Mouse (Mus musculus): ENCODE results near the gene Trim25. TPM values are rescaled to one million over a fixed set of nuclear protein-coding genes. Genes with fewer than 3 reads are reported as not detected.

Trim25 gene
- polyA plus RNA-seq, 1 experiment from 2014 or later = 15.9 TPM

DNA sequence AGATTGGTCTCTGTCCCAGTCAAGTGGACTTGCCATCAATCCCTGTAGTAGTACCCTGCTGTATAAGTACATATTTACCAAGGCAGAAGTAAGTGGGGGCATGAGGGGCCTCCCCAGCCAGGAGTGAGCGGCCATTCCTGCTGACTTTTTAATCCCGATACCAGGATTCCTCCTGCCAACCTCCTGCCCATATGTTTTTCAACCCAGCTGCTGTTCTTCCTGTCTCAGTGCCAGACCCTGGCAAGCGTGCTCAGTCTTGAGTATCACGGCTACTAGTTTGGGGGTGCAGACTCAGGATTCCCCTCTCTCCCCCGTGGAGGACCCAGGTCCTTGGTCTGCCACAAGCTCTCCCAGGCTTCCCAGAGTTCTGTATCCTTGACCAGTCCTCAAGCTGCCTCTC, 3.4 kb downstream of the Trim25 start:
- Histone ChIP-seq H3K4me1 (ENCODE audit: control insufficient read depth in 2 of 2, insufficient read depth in 2 of 2, low read length in 2 of 2) (peaks cover 18 to 23% of the 10 kb centered on the region in 2 experiments), H3K4me3 (ENCODE audit: control insufficient read depth in 1 of 2, insufficient read depth in 1 of 2, low read depth in 1 of 2, low read length in 2 of 2) (peak overlapping the region in 1 of 2 experiments; percentile 1; a peak in 1 of 4 replicates), H3K9ac (ENCODE audit: low read length) (peak overlapping the region; percentile 38), H3K36me3 (ENCODE audit: control insufficient read depth, insufficient read depth, low read length) (peaks cover 19% of the 10 kb centered on the region), H3K27ac (replicated peaks in 1 of 2; ENCODE audit: control insufficient read depth in 1 of 2, insufficient read depth in 1 of 2, low read depth in 2 of 2, low read length in 2 of 2) (no peak overlapping the region), H3K9me3 (ENCODE audit: control insufficient read depth, low read length) (no peaks in the 10 kb centered on the region), H3K4me2 (ENCODE audit: low read length) (peak overlapping the region; percentile 52), H3K27me3 (ENCODE audit: control insufficient read depth, insufficient read depth, low read length) (no peaks in the 10 kb centered on the region)
- 79% methylated on average over 5 of the region's 5 CpGs for WGBS
- ATAC-seq (ENCODE audit: insufficient number of reproducible peaks, insufficient read depth, low FRiP score, low read depth) = no peak

DNA sequence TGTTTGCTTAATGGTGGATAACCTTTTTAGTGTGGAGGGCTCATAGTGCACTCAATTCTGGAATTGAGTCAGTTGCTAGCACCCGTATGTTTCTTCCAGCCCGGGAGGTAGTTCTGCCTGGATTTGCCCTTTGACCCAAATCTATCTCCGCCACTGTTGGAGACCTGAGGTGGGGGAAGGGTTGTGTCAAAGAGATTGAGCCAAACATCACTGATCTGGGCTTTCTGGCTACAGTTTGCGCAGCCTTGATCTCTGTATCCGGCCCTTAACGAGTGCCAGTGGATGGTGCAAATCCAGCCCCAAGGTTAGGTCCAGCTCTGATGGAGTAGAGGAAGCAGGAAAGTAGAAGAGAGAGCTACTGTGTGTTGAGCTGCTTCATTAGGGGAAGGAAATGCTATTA, 3.9 kb downstream of the Trim25 start:
- no peak for ATAC-seq (ENCODE audit: insufficient number of reproducible peaks, insufficient read depth, low FRiP score, low read depth)
- no peaks in the 10 kb centered on the region for H3K27me3 ChIP-seq (ENCODE audit: control insufficient read depth, insufficient read depth, low read length)
- WGBS = 61% methylated on average over 6 of the region's 6 CpGs
- peak overlapping the region; percentile 38 for H3K9ac ChIP-seq (ENCODE audit: low read length)
- H3K27ac ChIP-seq (replicated peaks in 1 of 2; ENCODE audit: control insufficient read depth in 1 of 2, insufficient read depth in 1 of 2, low read depth in 2 of 2, low read length in 2 of 2) = no peak overlapping the region
- H3K4me3 ChIP-seq (ENCODE audit: control insufficient read depth in 1 of 2, insufficient read depth in 1 of 2, low read depth in 1 of 2, low read length in 2 of 2) = peak overlapping the region in 1 of 2 experiments; percentile 1; a peak in 1 of 4 replicates
- peaks cover 18 to 23% of the 10 kb centered on the region in 2 experiments for H3K4me1 ChIP-seq (ENCODE audit: control insufficient read depth in 2 of 2, insufficient read depth in 2 of 2, low read length in 2 of 2)
- peak overlapping the region; percentile 52 for H3K4me2 ChIP-seq (ENCODE audit: low read length)
- H3K36me3 ChIP-seq (ENCODE audit: control insufficient read depth, insufficient read depth, low read length) = peaks cover 22% of the 10 kb centered on the region
- no peaks in the 10 kb centered on the region for H3K9me3 ChIP-seq (ENCODE audit: control insufficient read depth, low read length)

DNA sequence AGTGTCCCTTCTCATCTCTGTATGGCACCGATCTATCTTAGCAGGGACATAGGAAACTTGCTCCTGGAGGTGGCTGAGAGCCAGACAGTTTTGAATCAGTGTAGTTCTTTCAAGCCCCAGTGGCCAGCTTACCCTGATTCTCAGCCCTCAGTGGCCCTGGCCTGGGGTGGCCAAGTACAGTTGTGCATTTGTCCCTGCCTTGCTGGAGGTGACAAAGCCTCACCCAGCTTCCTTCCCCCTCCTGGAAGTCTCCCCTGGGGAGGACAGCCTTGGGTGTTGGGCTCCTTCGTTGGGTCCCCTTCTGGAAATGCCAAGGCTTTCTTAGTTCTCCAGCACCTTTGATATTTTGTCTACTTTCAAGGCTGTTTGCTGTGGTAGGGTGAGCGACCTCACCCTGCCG, 4.5 kb downstream of the Trim25 start:
- Histone ChIP-seq H3K4me1 (ENCODE audit: control insufficient read depth in 2 of 2, insufficient read depth in 2 of 2, low read length in 2 of 2) (peaks cover 18 to 19% of the 10 kb centered on the region in 2 experiments), H3K4me2 (ENCODE audit: low read length) (peak overlapping the region; percentile 52), H3K4me3 (ENCODE audit: control insufficient read depth in 1 of 2, insufficient read depth in 1 of 2, low read depth in 1 of 2, low read length in 2 of 2) (no peak overlapping the region), H3K9ac (ENCODE audit: low read length) (no peak overlapping the region), H3K36me3 (ENCODE audit: control insufficient read depth, insufficient read depth, low read length) (peaks cover 25% of the 10 kb centered on the region), H3K27ac (replicated peaks in 1 of 2; ENCODE audit: control insufficient read depth in 1 of 2, insufficient read depth in 1 of 2, low read depth in 2 of 2, low read length in 2 of 2) (no peak overlapping the region), H3K27me3 (ENCODE audit: control insufficient read depth, insufficient read depth, low read length) (no peaks in the 10 kb centered on the region), H3K9me3 (ENCODE audit: control insufficient read depth, low read length) (no peaks in the 10 kb centered on the region)
- no peak for ATAC-seq (ENCODE audit: insufficient number of reproducible peaks, insufficient read depth, low FRiP score, low read depth)
- WGBS = 79% methylated on average over 4 of the region's 4 CpGs

DNA sequence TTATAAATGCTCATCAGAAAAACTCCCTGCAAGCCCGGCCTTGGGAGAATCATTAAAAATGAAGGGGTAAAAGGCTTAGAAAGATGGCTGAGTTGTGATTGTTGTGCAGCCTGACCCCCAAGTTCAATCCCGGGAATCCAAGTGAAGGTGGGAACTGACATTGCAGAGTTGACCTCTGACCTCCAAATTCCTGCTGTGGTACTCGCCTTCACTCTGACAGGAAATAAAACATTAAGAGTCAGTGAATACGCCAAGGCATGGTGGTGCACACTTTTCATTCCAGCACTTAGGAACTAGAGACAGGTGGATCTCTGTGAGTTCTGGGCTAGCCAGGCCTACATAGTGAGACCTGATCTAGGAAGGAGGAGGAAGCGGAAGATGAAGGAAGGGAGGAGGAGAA, 6.3 kb downstream of the Trim25 start:
- no peak overlapping the region for H3K27ac ChIP-seq (replicated peaks in 1 of 2; ENCODE audit: control insufficient read depth in 1 of 2, insufficient read depth in 1 of 2, low read depth in 2 of 2, low read length in 2 of 2)
- no peak overlapping the region for H3K4me3 ChIP-seq (ENCODE audit: control insufficient read depth in 1 of 2, insufficient read depth in 1 of 2, low read depth in 1 of 2, low read length in 2 of 2)
- 73% methylated on average over 5 of the region's 5 CpGs for WGBS
- H3K36me3 ChIP-seq (ENCODE audit: control insufficient read depth, insufficient read depth, low read length) = peaks cover 43% of the 10 kb centered on the region
- H3K27me3 ChIP-seq (ENCODE audit: control insufficient read depth, insufficient read depth, low read length) = no peaks in the 10 kb centered on the region
- no peak overlapping the region for H3K9ac ChIP-seq (ENCODE audit: low read length)
- ATAC-seq (ENCODE audit: insufficient number of reproducible peaks, insufficient read depth, low FRiP score, low read depth) = no peak
- H3K4me2 ChIP-seq (ENCODE audit: low read length) = no peak overlapping the region
- peaks cover 16 to 17% of the 10 kb centered on the region in 2 experiments for H3K4me1 ChIP-seq (ENCODE audit: control insufficient read depth in 2 of 2, insufficient read depth in 2 of 2, low read length in 2 of 2)
- no peaks in the 10 kb centered on the region for H3K9me3 ChIP-seq (ENCODE audit: control insufficient read depth, low read length)

DNA sequence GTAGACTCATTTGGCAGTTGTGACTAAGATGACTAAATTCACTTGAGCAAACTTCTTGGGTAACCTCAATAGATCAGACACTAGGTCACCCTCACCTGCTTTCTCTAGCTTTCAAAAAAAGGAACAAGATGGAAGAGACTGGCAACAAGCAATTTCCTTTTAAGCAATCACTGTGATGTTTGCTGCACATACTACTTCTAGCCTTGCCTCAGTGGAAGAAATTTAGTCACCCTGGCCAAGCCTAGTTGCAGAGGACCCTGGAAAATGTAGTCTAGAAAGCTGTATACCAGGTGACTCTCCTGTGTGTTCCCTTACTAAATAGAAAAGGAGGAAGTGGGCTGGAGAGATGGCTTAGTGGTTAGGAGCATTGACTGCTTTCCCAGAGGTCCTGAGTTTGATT, 7.2 kb downstream of the Trim25 start:
- Histone ChIP-seq H3K9ac (ENCODE audit: low read length) (no peak overlapping the region), H3K36me3 (ENCODE audit: control insufficient read depth, insufficient read depth, low read length) (peaks cover 52% of the 10 kb centered on the region), H3K4me2 (ENCODE audit: low read length) (no peak overlapping the region), H3K27me3 (ENCODE audit: control insufficient read depth, insufficient read depth, low read length) (no peaks in the 10 kb centered on the region), H3K4me3 (ENCODE audit: control insufficient read depth in 1 of 2, insufficient read depth in 1 of 2, low read depth in 1 of 2, low read length in 2 of 2) (no peak overlapping the region), H3K9me3 (ENCODE audit: control insufficient read depth, low read length) (no peaks in the 10 kb centered on the region), H3K27ac (replicated peaks in 1 of 2; ENCODE audit: control insufficient read depth in 1 of 2, insufficient read depth in 1 of 2, low read depth in 2 of 2, low read length in 2 of 2) (no peak overlapping the region), H3K4me1 (ENCODE audit: control insufficient read depth in 2 of 2, insufficient read depth in 2 of 2, low read length in 2 of 2) (peaks cover 12 to 17% of the 10 kb centered on the region in 2 experiments)
- no peak for ATAC-seq (ENCODE audit: insufficient number of reproducible peaks, insufficient read depth, low FRiP score, low read depth)

DNA sequence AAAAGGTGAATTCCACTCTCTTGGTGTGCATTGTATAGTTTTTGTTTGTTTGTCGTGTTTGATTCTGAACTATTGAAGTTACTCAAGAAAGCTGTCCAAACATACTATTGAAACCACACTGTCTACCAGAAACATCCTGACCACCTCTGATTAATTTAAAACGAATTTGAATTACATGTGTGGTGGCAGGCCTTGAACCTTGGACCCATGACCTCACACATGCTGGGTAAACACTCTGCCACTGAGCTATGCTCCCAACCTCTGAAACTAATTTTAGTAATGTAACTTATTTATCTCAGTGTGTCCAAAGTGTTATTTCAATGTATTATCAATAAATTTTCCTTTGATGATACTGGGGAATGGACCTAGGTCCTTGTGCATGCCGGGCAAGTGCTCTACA, 8.4 kb downstream of the Trim25 start:
- H3K36me3 ChIP-seq (ENCODE audit: control insufficient read depth, insufficient read depth, low read length) = peaks cover 64% of the 10 kb centered on the region
- no peak overlapping the region for H3K4me2 ChIP-seq (ENCODE audit: low read length)
- H3K4me3 ChIP-seq (ENCODE audit: control insufficient read depth in 1 of 2, insufficient read depth in 1 of 2, low read depth in 1 of 2, low read length in 2 of 2) = no peak overlapping the region
- no peaks in the 10 kb centered on the region for H3K9me3 ChIP-seq (ENCODE audit: control insufficient read depth, low read length)
- WGBS = 86% methylated on average over 3 of the region's 3 CpGs
- H3K9ac ChIP-seq (ENCODE audit: low read length) = no peak overlapping the region
- H3K4me1 ChIP-seq (ENCODE audit: control insufficient read depth in 2 of 2, insufficient read depth in 2 of 2, low read length in 2 of 2) = peaks cover 8 to 15% of the 10 kb centered on the region in 2 experiments
- no peak for ATAC-seq (ENCODE audit: insufficient number of reproducible peaks, insufficient read depth, low FRiP score, low read depth)
- H3K27me3 ChIP-seq (ENCODE audit: control insufficient read depth, insufficient read depth, low read length) = no peaks in the 10 kb centered on the region
- no peak overlapping the region for H3K27ac ChIP-seq (replicated peaks in 1 of 2; ENCODE audit: control insufficient read depth in 1 of 2, insufficient read depth in 1 of 2, low read depth in 2 of 2, low read length in 2 of 2)

DNA sequence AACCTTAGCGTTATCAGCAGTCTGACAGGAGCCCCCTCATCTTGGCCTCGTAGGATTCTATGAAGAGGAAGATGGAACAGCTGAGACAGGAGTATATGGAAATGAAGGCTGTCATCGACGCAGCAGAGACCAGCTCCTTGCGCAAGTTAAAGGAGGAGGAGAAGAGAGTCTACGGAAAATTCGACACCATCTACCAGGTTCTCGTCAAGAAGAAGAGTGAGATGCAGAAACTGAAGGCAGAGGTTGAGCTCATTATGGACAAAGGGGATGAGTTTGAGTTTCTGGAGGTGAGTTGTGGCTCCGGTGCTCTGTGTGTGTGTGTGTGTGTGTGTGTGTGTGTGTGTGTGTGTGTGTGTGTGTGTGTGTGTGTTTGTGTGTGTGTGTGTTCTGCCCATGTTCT, 9.9 kb downstream of the Trim25 start:
- WGBS = 80% methylated on average over 9 of the region's 9 CpGs
- H3K4me2 ChIP-seq (ENCODE audit: low read length) = no peak overlapping the region
- H3K27me3 ChIP-seq (ENCODE audit: control insufficient read depth, insufficient read depth, low read length) = no peaks in the 10 kb centered on the region
- H3K9me3 ChIP-seq (ENCODE audit: control insufficient read depth, low read length) = no peaks in the 10 kb centered on the region
- H3K27ac ChIP-seq (replicated peaks in 1 of 2; ENCODE audit: control insufficient read depth in 1 of 2, insufficient read depth in 1 of 2, low read depth in 2 of 2, low read length in 2 of 2) = no peak overlapping the region
- H3K4me3 ChIP-seq (ENCODE audit: control insufficient read depth in 1 of 2, insufficient read depth in 1 of 2, low read depth in 1 of 2, low read length in 2 of 2) = no peak overlapping the region
- peaks cover 79% of the 10 kb centered on the region for H3K36me3 ChIP-seq (ENCODE audit: control insufficient read depth, insufficient read depth, low read length)
- no peak for ATAC-seq (ENCODE audit: insufficient number of reproducible peaks, insufficient read depth, low FRiP score, low read depth)
- H3K4me1 ChIP-seq (ENCODE audit: control insufficient read depth in 2 of 2, insufficient read depth in 2 of 2, low read length in 2 of 2) = peaks cover 0 to under 1% of the 10 kb centered on the region in 2 experiments; a peak in 1 of 4 replicates
- no peak overlapping the region for H3K9ac ChIP-seq (ENCODE audit: low read length)

DNA sequence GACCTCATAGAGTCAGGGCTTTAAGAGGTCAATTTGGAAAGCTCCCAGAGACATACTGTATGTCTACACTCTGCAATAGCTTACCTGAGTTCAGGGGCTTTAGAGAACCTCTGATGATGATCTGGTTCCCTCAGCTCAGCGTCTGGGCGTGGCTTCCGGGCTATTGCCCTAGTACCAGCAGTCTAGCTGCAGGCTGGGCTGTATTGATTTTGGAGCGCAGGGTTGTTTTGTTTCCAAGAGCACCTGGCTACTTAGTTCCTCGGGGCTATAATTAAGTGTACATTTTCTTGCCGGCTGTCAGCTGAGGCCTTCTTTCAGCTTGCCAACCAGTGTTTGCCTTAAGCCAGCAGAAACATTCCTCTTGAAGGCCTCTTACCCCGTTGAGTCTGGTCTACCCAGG, 10.3 kb downstream of the Trim25 start:
- H3K9me3 ChIP-seq (ENCODE audit: control insufficient read depth, low read length) = no peaks in the 10 kb centered on the region
- no peak overlapping the region for H3K4me3 ChIP-seq (ENCODE audit: control insufficient read depth in 1 of 2, insufficient read depth in 1 of 2, low read depth in 1 of 2, low read length in 2 of 2)
- peaks cover 83% of the 10 kb centered on the region for H3K36me3 ChIP-seq (ENCODE audit: control insufficient read depth, insufficient read depth, low read length)
- no peak overlapping the region for H3K9ac ChIP-seq (ENCODE audit: low read length)
- no peak for ATAC-seq (ENCODE audit: insufficient number of reproducible peaks, insufficient read depth, low FRiP score, low read depth)
- H3K4me2 ChIP-seq (ENCODE audit: low read length) = no peak overlapping the region
- 83% methylated on average over 7 of the region's 7 CpGs for WGBS
- H3K27me3 ChIP-seq (ENCODE audit: control insufficient read depth, insufficient read depth, low read length) = no peaks in the 10 kb centered on the region
- no peak overlapping the region for H3K27ac ChIP-seq (replicated peaks in 1 of 2; ENCODE audit: control insufficient read depth in 1 of 2, insufficient read depth in 1 of 2, low read depth in 2 of 2, low read length in 2 of 2)
- H3K4me1 ChIP-seq (ENCODE audit: control insufficient read depth in 2 of 2, insufficient read depth in 2 of 2, low read length in 2 of 2) = no peaks in the 10 kb centered on the region
